Mouse (Mus musculus): ENCODE data around the gene Ankrd55. TPM values are rescaled to one million over a fixed set of nuclear protein-coding genes. Genes with fewer than 3 reads are reported as not detected.

The Ankrd55 gene
- polyA plus RNA-seq, 1 experiment = 0.08 TPM

GRCm38 (mm10) chr13:112316622-112317482 is 28.6 kb downstream of the Ankrd55 start:
- Histone ChIP-seq H3K36me3 (ENCODE audit: control insufficient read depth, insufficient read depth, low read length) (no peaks in the 10 kb centered on the region), H3K27me3 (replicated peaks; ENCODE audit: control insufficient read depth, insufficient read depth, low read length) (no peaks in the 10 kb centered on the region), H3K4me1 (ENCODE audit: control insufficient read depth, insufficient read depth, low read length) (no peaks in the 10 kb centered on the region; the same call in 1 of the 2 replicates), H3K4me3 (ENCODE audit: insufficient read depth, low read depth, low read length) (no peak overlapping the region), H3K27ac (ENCODE audit: insufficient read depth, low read depth, low read length) (no peak overlapping the region)
- TF ChIP-seq POLR2A (IDR thresholded peaks at IDR 0.05; ENCODE audit: low read depth, low read length) (no peak), CTCF (conservative IDR thresholded peaks at IDR 0.05; ENCODE audit: insufficient read depth, insufficient read length, low read depth, low read length) (no peak)
- DNase-seq = peak; percentile 41
- 56% methylated on average over 11 of the region's 11 CpGs for WGBS

GRCm38 (mm10) chr13:112318124-112318523 is 29.9 kb downstream of the Ankrd55 start:
- WGBS = 82% methylated on average over 8 of the region's 8 CpGs
- Histone ChIP-seq H3K4me3 (ENCODE audit: insufficient read depth, low read depth, low read length) (no peak overlapping the region), H3K4me1 (ENCODE audit: control insufficient read depth, insufficient read depth, low read length) (no peaks in the 10 kb centered on the region), H3K36me3 (ENCODE audit: control insufficient read depth, insufficient read depth, low read length) (no peaks in the 10 kb centered on the region), H3K27me3 (replicated peaks; ENCODE audit: control insufficient read depth, insufficient read depth, low read length) (no peaks in the 10 kb centered on the region), H3K27ac (ENCODE audit: insufficient read depth, low read depth, low read length) (no peak overlapping the region)
- no peak for TF ChIP-seq POLR2A (IDR thresholded peaks at IDR 0.05; ENCODE audit: low read depth, low read length)
- TF ChIP-seq CTCF (conservative IDR thresholded peaks at IDR 0.05; ENCODE audit: insufficient read depth, insufficient read length, low read depth, low read length) = no peak
- DNase-seq = no peak

- no peak for DNase-seq
- Histone ChIP-seq H3K4me1 (ENCODE audit: control insufficient read depth, insufficient read depth, low read length) (no peaks in the 10 kb centered on the region), H3K27me3 (replicated peaks; ENCODE audit: control insufficient read depth, insufficient read depth, low read length) (no peaks in the 10 kb centered on the region), H3K36me3 (ENCODE audit: control insufficient read depth, insufficient read depth, low read length) (no peaks in the 10 kb centered on the region), H3K27ac (ENCODE audit: insufficient read depth, low read depth, low read length) (no peak overlapping the region), H3K4me3 (ENCODE audit: insufficient read depth, low read depth, low read length) (no peak overlapping the region)
- no peak for TF ChIP-seq CTCF (conservative IDR thresholded peaks at IDR 0.05; ENCODE audit: insufficient read depth, insufficient read length, low read depth, low read length)
- TF ChIP-seq POLR2A (IDR thresholded peaks at IDR 0.05; ENCODE audit: low read depth, low read length) = no peak
- WGBS = 73% methylated on average over 12 of the region's 12 CpGs
Measured at GRCm38 (mm10) chr13:112323591-112324266, 35.5 kb downstream of the Ankrd55 start.

- DNase-seq = no peak
- Histone ChIP-seq H3K27ac (ENCODE audit: insufficient read depth, low read depth, low read length) (no peak overlapping the region), H3K4me1 (ENCODE audit: control insufficient read depth, insufficient read depth, low read length) (no peaks in the 10 kb centered on the region), H3K36me3 (ENCODE audit: control insufficient read depth, insufficient read depth, low read length) (no peaks in the 10 kb centered on the region), H3K27me3 (replicated peaks; ENCODE audit: control insufficient read depth, insufficient read depth, low read length) (no peaks in the 10 kb centered on the region), H3K4me3 (ENCODE audit: insufficient read depth, low read depth, low read length) (no peak overlapping the region)
- 97% methylated on average over 2 of the region's 2 CpGs for WGBS
- no peak for TF ChIP-seq POLR2A (IDR thresholded peaks at IDR 0.05; ENCODE audit: low read depth, low read length)
- no peak for TF ChIP-seq CTCF (conservative IDR thresholded peaks at IDR 0.05; ENCODE audit: insufficient read depth, insufficient read length, low read depth, low read length)
Measured at GRCm38 (mm10) chr13:112325126-112325525, 36.9 kb downstream of the Ankrd55 start.

- TF ChIP-seq POLR2A (IDR thresholded peaks at IDR 0.05; ENCODE audit: low read depth, low read length) = no peak
- TF ChIP-seq CTCF (conservative IDR thresholded peaks at IDR 0.05; ENCODE audit: insufficient read depth, insufficient read length, low read depth, low read length) = no peak
- 88% methylated on average over 7 of the region's 7 CpGs for WGBS
- H3K4me1 ChIP-seq (ENCODE audit: control insufficient read depth, insufficient read depth, low read length) = peaks cover 2% of the 10 kb centered on the region; the same call in 1 of the 2 replicates
- no peak overlapping the region for H3K27ac ChIP-seq (ENCODE audit: insufficient read depth, low read depth, low read length)
- H3K36me3 ChIP-seq (ENCODE audit: control insufficient read depth, insufficient read depth, low read length) = no peaks in the 10 kb centered on the region
- DNase-seq = no peak
- no peak overlapping the region for H3K4me3 ChIP-seq (ENCODE audit: insufficient read depth, low read depth, low read length)
- no peaks in the 10 kb centered on the region for H3K27me3 ChIP-seq (replicated peaks; ENCODE audit: control insufficient read depth, insufficient read depth, low read length)
Measured at GRCm38 (mm10) chr13:112326403-112326802, 38.2 kb downstream of the Ankrd55 start.

GRCm38 (mm10) chr13:112326977-112327376 is 38.7 kb downstream of the Ankrd55 start:
- DNase-seq = no peak
- Histone ChIP-seq H3K27ac (ENCODE audit: insufficient read depth, low read depth, low read length) (no peak overlapping the region), H3K27me3 (replicated peaks; ENCODE audit: control insufficient read depth, insufficient read depth, low read length) (no peaks in the 10 kb centered on the region), H3K4me3 (ENCODE audit: insufficient read depth, low read depth, low read length) (no peak overlapping the region), H3K4me1 (ENCODE audit: control insufficient read depth, insufficient read depth, low read length) (peaks cover 3% of the 10 kb centered on the region; the same call in 1 of the 2 replicates), H3K36me3 (ENCODE audit: control insufficient read depth, insufficient read depth, low read length) (no peaks in the 10 kb centered on the region)
- 76% methylated on average over 5 of the region's 5 CpGs for WGBS
- TF ChIP-seq CTCF (conservative IDR thresholded peaks at IDR 0.05; ENCODE audit: insufficient read depth, insufficient read length, low read depth, low read length) (no peak), POLR2A (IDR thresholded peaks at IDR 0.05; ENCODE audit: low read depth, low read length) (no peak)

GRCm38 (mm10) chr13:112327511-112327910 is 39.3 kb downstream of the Ankrd55 start:
- Histone ChIP-seq H3K27me3 (replicated peaks; ENCODE audit: control insufficient read depth, insufficient read depth, low read length) (no peaks in the 10 kb centered on the region), H3K36me3 (ENCODE audit: control insufficient read depth, insufficient read depth, low read length) (no peaks in the 10 kb centered on the region), H3K4me3 (ENCODE audit: insufficient read depth, low read depth, low read length) (no peak overlapping the region), H3K27ac (ENCODE audit: insufficient read depth, low read depth, low read length) (no peak overlapping the region), H3K4me1 (ENCODE audit: control insufficient read depth, insufficient read depth, low read length) (peaks cover 3% of the 10 kb centered on the region; the same call in 1 of the 2 replicates)
- peak; percentile 39 for DNase-seq
- TF ChIP-seq CTCF (conservative IDR thresholded peaks at IDR 0.05; ENCODE audit: insufficient read depth, insufficient read length, low read depth, low read length) (no peak), POLR2A (IDR thresholded peaks at IDR 0.05; ENCODE audit: low read depth, low read length) (no peak)
- WGBS = 17% methylated on average over 4 of the region's 4 CpGs
